Mouse (Mus musculus): ENCODE results near the gene Tenm4. TPM values are rescaled to one million over a fixed set of nuclear protein-coding genes. Genes with fewer than 3 reads are reported as not detected.

Tenm4 gene
- polyA plus RNA-seq, 1 experiment, result 31.4 TPM

DNA sequence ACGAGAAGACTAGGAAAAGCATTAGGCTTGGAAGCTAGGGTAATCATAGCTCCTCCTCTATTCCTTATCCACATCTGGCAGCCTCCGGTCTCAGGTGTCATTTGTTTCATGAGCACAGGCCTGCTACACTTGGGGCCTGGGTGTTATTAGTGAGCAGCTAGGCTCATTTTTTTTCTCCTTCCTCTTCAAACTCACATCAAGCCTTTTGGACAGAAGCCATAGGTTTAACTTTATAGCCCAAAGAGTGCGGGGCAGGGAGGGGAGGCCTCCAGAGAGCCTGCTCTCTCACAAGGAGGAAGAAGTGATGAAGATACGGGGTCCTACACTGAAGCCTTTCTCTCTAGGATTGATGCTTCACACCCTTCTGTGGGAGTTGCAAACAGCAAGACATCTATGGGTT lies 538.8 kb downstream of the Tenm4 start:
- DNase-seq (ENCODE audit: extremely low spot score in 1 of 2, low spot score in 1 of 2), result no peak

DNA sequence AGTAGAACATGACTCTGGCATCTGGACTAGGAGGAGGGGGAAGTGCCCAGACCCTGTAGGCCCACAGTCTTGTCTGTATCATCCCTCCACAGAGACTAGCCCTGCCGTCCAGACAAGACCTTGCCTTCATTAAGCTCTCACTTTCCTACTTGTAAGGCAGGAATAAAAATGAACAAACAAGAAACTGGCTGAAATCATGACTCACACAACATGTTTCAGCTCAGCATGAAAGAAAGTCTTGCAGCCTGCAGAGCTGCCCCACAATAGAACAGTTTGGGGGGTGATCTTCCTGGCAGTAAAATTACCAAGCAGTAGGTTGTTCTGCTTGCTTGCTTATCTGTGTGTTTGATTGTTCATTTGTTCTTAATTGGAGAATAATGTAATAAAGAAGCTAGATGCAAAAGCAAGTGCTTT lies 539.6 kb downstream of the Tenm4 start:
- DNase-seq (ENCODE audit: extremely low spot score in 1 of 2, low spot score in 1 of 2), result peak; percentile 22 to 62

DNA sequence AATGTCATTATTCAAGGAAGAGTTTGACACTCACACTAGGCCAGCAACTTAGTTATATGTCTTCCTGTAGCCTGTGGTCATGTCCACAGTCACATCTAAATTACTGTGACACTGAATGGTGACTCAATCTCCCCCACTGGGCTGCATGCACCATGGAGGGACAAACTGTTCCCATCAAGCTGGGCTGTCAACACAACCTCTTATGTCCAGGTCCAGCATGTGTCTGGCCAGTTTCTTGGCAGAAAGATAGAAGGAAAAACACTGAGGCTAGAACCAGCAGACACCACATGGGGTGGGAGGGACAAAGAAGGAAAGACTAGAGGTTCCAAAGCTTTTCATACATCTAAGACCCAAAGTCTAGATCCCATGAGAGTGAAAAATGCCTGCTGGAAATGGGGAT lies 541.8 kb downstream of the Tenm4 start:
- no peak for DNase-seq (ENCODE audit: extremely low spot score in 1 of 2, low spot score in 1 of 2)

DNA sequence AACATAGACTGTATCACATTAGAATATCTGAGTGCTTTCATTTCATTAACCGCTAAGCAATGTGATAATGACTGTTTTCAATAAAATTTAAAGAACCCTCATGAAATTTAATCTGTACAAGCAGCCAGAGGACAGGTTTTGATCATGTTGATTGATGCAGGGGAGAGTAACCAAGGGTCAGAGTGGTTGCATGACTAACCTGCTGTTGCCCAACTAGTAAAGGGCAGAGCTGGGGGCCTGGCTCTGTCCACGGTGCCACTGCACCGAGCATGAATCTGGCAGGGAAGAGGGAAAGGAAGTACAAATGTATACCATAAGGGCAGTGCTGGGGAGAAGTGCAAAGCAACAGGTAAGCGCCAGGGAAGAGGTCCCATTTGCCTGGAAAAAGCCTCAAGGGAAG lies 545.9 kb downstream of the Tenm4 start:
- DNase-seq (ENCODE audit: extremely low spot score in 1 of 2, low spot score in 1 of 2), result no peak

DNA sequence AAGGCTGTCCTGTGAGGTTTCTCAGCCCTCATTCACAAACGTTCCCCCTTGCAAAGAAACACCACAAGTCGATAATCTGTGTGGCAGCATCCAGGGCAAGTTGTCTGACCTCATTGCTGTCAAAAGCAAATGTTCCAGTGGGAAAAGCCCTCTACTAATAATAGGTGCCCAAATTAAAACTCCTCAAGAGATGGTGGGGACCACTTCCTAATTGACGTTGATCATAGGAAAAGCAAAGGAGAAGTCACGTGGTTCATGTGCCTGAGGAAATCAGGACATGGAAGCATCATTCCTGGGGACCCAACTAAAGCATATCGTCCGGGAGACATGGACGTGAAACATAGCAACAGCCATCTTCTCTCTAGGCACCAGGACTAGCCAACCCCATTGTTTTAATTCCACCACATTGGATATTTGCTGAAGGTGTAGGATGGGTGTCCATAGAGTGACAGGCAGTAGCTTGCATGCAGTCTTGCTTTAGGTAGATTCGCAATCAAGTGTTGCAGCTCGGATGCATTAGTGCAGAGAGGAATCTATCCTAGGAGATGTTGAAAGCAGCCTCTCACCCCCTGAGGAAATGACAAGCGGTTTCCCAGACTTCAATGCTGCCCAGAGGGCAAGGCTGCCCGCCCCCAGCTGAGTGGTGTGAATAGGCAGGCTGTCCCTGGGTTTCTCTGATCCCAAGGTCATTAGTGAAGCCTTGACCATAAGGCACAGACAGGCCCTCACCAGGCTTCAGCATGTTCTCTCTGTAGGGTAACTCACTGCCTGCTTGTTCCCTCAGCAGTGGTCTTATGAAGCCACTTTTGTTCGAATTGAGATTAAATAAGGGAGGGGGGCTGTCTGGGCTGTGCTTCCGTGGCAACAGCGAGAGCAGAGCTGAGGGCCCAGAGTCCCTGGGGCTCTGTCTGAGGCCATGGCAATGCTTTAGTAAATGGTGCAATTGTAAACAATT lies 547.4 kb downstream of the Tenm4 start:
- DNase-seq (ENCODE audit: extremely low spot score in 1 of 2, low spot score in 1 of 2), result no peak

DNA sequence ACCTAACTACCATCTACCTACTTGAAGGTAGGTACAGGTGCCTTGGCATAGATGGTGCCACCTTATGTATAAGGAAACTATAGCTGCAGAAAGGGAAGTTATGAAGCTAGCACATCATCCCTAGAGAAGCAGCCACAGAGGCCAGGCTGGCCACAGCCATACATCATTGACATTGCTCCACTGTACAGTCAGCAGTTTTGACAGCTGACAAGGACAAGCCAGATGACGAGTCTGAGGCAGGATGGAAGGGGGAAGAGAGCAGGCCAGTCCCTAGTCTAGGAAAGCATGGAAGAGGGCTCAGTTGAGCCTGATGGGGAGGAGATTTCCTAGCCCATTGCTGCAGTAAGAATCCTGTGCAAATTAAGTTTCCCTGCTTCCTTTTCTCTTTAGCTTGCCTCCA lies 548.9 kb downstream of the Tenm4 start:
- DNase-seq (ENCODE audit: extremely low spot score in 1 of 2, low spot score in 1 of 2), result no peak

DNA sequence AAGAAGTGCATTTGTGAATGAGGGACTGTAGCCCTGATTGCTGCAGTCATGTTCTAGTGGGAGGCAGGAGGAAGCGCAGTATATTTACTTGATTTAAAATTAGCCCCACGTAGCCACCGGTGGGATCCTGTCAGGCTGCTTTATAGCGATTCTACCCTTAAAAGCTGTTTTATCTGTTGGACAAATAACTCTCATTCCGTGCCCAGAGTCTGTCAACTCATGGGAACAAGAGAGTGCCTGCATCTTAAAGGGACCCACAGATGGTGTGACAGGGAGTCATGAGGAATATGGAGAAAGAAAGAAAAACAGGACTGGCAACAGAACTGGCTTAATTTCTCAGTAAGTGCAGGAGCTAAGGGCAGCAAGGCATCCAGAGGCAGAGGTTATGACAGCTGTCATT lies 549.4 kb downstream of the Tenm4 start:
- no peak for DNase-seq (ENCODE audit: extremely low spot score in 1 of 2, low spot score in 1 of 2)

DNA sequence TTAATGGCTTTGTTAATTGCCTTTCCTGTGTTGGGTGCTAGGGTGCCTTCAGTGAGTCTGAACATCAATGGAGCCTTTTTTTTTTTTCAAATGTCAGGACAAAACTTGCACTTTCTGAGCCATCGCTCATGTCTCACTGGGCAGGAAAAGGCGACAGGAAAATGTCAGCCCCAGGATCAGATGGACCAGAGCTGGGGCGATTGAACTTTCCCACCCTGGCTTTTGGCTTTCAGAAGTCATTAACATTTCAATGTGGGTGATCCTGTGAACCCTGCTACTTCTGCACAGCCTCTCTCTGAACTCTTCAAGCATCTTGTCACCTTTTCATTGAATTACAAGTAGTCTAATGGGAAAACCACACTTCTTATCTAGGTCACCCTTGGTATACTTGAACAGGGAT lies 551.8 kb downstream of the Tenm4 start:
- DNase-seq (ENCODE audit: extremely low spot score in 1 of 2, low spot score in 1 of 2), result no peak

DNA sequence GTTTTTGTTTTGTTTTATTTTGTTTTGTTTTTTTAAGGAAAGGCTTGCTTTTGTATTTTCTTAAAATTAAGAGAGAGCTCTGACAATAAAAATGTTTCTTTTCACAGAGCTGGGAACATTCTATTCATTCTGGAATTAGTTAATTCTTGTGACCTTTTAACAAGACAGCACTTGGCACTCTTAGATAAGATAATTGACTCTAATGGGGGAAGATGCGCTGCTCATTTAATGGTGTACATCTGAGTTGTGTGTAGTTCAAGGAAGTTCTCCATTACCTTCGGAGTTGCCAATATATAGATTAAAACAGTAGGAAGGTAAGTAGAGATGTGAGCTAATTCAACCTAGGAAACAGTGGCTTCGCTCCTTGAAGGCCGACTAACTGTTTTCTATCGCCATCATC lies 554.6 kb downstream of the Tenm4 start:
- DNase-seq (ENCODE audit: extremely low spot score in 1 of 2, low spot score in 1 of 2), result no peak

DNA sequence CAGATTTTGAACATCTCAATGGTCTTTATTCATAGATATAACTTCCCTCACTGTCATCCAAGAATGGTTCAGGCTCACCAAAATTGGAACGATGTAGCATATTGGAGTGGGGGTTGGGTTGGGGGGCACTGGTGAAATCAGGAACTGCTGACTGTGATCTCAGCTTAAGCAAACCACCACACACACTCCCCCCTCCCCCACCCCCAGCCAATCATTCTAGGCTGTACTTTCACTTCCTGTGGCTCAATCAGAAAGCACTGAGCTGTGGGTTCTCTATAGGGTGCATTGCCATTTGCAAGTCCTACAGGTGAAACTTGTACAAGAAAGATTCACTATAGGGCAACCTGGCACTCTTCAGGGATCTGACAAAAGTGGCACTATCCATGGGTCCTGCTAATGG lies 559.3 kb downstream of the Tenm4 start:
- DNase-seq (ENCODE audit: extremely low spot score in 1 of 2, low spot score in 1 of 2), result no peak

DNA sequence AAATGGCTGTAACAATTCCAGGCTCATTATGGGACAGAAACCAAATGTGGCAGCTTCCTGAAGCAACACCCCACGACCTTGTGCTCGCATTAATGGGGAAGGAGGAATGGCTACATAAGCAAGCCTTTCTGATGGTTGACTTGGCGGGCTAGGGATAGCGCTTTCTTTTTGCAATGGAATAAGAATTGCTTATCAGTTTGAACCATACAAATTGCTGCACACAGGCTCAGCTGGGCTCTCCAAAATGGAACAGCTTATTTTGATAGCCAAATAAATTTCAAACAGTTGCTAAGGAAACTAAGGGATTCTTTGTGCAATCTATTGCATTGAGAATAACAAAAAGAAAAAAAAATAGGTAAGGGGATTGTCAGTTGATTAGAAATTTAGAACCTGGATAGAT lies 560.9 kb downstream of the Tenm4 start:
- no peak for DNase-seq (ENCODE audit: extremely low spot score in 1 of 2, low spot score in 1 of 2)

DNA sequence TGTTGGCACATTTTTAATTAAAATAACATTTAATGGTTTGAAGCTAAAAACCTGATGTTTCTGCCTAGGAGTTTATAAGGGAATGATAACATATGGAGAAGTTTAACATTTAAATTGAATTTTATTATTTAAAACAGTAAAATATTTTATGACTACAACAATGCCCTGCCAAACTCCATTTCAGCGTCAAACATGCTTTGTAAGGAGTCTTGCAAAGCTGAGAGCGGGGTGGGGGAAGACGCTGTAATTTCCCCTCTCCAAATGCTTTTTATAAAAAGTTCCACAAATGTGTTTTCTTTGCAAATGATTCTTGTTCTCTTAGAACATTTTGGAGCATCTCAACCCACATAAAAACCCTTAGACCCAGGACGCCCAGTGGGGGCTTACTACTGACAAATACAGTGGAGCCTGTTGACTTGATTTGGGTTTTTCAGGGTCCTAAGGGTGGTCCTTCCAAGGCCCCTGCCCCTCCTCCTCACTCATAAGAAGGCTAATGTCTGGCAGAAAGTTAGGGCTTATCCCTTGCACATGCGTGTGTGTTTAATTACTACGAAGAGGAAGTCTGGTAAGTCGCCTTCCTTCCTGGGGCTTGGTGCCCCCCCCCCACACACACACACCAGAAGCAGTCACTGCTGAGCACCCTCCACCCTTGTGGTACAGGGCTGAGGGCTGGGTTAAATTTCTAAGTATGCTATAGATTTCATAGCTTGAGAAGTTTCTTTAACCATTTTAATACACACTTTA lies 563.4 kb downstream of the Tenm4 start:
- no peak for DNase-seq (ENCODE audit: extremely low spot score in 1 of 2, low spot score in 1 of 2)

DNA sequence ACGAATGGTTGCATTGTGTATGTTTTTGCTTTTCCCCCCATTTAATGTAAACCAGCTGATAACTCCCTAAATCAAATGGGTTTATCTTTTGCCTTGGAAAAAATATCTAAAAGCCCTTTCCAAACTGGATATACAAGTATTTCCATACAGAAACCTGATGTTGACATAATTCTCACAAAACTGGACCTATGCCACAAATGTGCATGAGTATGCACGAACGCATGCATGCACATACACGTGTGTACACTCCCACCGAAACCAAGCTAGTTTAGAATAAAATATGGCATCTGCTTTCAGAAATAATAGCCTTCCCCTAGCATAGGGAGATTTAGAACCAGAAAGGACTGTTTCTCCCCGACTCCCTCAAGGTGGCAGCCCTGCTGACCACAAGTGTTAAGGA lies 569.6 kb downstream of the Tenm4 start:
- no peak for DNase-seq (ENCODE audit: extremely low spot score in 1 of 2, low spot score in 1 of 2)

DNA sequence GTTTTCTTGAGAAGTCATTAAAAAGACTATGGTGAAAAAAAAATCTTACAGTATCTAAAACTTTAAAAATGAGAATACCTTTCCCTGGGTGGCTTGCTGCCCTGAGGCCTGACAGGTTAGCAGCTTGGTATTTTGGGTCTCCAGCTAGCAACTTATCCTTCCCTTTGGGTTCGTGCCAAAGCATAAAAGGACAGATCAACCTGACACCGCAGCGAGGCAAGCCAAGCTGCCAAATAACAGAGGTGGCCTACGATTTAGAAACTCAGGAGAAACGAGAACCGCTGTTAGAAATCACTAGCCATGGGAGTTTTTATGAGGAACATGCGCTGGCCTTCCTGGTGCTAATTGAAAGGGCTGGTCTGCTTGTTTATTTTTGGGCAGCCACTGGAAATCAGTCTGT lies 571.2 kb downstream of the Tenm4 start:
- no peak for DNase-seq (ENCODE audit: extremely low spot score in 1 of 2, low spot score in 1 of 2)

DNA sequence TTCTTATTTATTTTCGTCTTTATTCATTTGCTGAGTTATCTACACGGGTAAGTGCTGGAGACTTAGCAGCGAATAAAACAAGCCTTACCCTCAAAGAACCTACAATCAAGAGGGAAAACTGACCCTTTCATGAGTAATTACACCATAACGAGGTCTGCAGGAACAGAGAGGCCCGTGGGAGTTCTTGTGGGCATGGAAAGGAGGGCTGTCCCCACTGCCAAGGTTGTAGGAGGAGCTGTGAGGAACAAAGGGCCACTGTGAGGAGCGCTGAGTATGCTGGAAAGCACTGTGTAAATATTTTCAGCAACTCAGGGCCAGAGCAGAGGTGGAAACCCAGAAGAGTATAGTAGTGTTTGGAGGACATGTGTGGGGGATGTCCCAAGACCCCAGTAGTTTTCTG lies 574.9 kb downstream of the Tenm4 start:
- DNase-seq (ENCODE audit: extremely low spot score in 1 of 2, low spot score in 1 of 2), result peak; percentile 24 to 60

DNA sequence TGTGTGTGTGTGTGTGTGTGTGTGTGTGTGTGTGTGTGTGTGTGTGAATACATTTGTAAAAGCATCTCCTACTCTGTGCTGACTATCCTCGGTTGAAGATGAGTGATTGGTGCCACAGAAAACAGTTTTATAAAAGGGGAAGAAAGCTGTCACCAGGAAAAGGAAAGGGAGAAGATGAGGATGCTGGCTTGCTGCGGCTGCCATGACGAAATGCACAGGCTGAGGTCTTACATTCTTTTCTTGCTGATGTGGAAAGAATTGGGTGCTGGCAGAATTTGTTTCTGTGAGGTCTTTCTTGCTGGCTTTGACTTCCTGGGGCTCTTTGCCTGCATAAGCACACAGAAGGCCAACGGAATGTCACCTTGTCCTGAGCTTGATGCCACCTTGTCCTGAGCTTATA lies 575.7 kb downstream of the Tenm4 start:
- no peak for DNase-seq (ENCODE audit: extremely low spot score in 1 of 2, low spot score in 1 of 2)

DNA sequence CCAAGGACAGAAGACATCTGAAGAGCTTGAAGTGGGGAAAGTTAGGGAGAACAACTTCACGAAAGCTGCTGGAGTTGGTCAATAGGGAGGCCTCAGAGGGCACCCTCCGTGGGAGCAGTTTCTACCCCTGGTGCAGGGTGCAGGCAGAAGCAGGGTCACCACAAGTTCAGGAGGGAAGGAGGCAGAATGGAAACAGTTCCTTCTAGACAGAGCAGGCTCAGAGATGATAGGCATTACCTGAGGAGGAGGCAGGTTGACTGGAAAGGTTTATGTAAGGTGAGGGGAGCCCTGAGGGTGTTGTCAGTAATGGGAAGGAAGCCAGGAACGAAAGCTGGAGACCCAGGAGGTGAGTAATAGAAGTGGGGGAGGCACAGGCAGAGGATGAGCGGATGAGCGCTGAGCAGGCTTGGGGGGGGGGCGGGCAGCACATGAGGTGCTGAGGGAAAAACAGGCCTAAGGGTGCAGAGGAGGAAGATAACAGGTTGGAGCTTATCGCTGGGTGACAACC lies 577.5 kb downstream of the Tenm4 start:
- peak in 1 of 2 experiments; percentile 52 for DNase-seq (ENCODE audit: extremely low spot score in 1 of 2, low spot score in 1 of 2)

DNA sequence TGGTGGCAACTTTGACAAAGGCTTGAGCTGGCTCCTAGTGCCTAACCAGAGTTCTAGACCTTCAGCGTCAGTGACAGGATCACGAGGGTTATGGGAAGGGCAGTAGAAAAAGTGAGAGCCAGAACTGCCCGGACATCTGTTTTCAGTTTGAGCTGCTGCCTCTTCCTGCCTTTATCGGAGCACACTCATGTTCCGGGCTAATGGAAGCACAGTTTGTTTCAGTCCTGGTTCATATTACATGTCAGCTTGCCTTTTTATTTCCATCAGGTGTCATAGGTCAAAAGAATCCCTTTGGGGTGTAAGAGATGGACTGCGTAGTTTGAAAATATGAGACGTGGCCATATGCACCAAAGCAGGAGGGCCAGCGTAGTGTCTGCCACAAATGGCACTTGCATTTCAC lies 578.7 kb downstream of the Tenm4 start:
- no peak for DNase-seq (ENCODE audit: extremely low spot score in 1 of 2, low spot score in 1 of 2)

DNA sequence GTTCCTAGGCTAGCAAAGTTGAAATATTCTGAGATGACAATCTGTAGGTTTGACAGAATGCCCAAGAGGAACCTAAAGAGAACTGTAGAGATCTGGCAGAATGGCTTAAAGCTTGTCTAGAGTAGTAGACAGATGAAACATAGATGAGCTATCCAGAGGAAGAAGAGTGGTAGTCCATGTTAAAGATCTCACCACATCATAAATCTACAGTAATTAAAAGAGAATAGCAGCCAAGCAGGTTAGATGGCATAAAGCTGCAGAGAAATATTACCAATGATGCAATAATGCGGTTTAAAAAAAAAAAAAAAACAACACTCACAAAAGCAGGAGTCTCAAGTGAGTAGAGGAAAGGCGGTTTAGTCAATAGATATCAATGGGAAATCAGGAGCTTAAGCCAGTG lies 580.2 kb downstream of the Tenm4 start:
- DNase-seq (ENCODE audit: extremely low spot score in 1 of 2, low spot score in 1 of 2), result no peak

DNA sequence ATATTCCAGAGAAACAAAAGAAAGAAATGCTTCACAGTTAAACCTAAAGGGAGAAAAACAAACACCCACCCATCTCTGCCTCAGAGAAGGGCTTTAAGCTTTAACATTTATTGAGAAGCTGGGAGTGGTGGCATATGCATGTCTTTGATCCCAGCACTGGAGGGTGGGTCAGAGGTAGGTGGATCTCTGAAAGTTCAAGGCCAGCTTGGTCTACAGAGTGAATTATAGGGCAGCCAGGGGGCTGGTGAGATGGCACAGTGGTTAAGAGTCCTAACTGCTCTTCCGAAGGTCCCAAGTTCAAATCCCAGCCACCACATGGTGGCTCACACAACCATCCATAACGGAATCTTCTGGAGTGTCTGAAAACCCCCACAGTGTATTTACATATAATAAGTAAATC lies 581.7 kb downstream of the Tenm4 start:
- DNase-seq (ENCODE audit: extremely low spot score in 1 of 2, low spot score in 1 of 2), result no peak

DNA sequence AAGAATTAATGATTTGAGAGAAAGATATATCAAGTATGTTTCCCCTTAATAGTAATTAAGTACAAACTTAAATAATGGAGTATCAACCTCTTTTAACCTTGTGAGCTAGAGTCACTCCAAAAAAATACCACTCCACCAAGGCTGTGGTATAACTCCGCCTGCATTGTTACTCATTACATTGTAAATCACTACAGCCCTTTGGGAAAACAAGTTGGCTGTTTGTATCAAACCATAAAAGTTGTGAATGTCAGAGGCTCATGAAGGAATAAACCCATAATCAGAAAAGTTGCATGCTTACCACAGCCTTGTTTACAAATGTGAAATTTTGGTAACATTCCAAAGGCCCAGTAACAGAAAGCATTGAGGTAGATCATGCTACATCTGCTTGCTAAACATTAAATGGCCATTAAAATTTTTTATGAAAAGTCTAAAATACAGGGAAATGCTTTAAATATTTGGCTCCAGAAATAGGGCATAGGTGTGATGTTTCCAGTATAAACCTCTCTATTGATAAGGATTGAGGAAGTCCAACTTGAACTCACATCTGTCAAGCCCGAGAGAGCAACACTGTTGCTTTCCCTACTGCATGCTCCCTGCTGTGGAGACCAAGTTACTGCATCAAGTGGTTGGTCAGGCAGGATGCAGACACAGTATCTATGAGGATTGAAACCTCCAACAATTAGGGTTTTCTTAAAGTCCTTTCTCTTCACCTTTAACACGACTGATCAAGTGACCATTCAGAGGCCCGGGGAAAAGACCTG lies 582.5 kb downstream of the Tenm4 start:
- no peak for DNase-seq (ENCODE audit: extremely low spot score in 1 of 2, low spot score in 1 of 2)
